Mouse (Mus musculus) frontal cortex, postnatal 36 days (tissue): ENCODE measurements around the gene Exoc6b.
"Not testable (repeated sequence)": the region's sequence is repeated elsewhere in the genome, so short reads cannot be mapped to it uniquely, and the experiment has no call there.

Experiments used
- DNase-seq, 2 experiments: peaks; one replicate each; pipeline ENCODE4 v3.0.0; 2022; ENCODE audit warnings: low spot score in 2 of 2

Exoc6b gene

DNA sequence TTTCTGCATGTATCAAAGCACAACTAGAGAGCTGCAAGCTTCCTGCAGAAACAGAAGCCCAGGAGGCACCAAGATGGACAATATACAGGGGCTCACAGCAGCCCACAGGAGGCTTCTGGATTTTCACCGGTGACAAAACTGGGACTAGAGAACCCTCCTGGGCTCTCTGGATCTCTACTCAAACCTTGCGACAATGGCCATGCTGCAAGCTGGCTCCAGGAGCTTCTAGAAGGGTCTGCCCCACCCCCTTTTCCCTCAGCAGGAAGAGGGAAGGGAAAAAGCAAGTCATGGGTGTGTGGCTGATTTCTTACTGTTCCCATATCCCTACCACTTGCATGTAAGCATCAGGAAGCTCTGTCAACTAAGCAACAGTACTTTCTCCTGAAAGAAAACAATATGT lies 437.7 kb downstream of the Exoc6b start:
- DNase-seq, result no peak

DNA sequence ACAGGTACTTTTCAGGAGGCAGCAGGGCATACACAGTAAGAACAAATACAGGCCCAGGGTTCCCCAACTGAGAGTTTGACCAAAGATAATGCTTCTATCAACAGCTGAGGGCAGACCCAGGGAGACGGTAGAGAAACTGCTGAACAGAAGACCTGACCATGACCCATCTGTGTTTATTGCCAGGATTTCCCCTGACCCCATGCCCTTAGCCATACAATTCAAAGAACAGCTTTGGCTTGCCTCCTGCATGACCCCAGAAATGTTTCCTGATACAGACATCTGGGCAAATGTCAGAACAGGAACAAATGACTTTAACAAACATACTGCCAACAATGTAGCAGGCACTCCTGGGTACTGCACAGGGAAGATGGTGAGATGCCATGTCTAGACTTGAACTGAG lies 439.0 kb downstream of the Exoc6b start:
- no peak for DNase-seq

DNA sequence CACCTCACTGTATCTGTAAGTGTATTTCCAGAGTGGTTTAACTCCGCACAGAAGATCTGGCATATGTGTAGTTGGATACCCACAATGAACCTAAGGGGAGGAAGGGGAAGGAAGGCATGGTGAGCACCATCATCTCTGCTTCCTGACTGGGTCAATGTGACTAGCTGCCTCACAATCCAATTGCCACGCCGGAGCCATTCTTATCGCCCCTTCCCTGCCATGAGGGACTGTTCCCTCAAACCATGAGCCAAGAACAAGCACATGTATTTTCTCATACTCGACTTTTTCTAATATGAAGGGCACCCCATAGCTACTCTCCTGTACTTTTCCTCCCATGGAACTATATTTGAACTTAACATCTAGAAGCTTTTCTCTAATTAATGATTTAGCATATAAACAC lies 440.5 kb downstream of the Exoc6b start:
- no peak for DNase-seq

DNA sequence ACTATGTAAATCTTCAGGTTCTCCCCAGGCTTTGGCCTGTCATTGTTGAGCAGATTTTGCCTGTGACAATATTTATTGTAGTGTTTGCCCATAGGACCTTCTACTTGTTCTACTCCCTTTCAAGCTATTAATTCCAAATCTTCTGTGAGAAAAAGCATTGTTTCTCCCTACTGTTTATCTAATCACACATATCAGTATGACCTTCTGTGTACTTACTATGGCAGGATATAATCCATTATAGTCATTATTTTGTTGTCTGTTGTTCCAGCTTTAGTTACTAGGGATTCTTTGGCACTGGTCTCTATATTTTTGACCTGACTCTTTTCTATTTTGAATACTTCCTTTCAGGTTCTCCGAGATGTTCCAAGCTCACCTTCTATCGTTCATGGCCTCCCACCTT lies 442.9 kb downstream of the Exoc6b start:
- DNase-seq, result no peak

DNA sequence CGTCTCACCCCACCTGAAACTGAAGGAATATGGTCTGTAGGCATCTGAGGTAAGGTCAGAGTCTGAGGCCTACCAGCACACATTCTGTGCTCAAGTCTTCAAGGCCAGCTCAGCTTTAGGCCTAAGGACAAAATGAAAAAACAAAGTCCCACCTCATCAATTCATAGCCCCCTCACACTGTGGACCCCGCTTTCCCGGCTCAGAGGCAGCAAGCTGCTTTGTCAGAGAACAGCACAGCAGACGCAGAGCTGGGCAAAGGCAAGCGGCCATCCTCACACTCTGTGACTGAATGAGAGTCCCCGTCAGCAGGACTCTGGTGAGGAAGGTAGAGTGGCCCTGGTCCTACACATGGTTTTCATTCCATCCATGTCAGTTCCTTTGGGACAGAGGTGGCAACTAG lies 450.1 kb downstream of the Exoc6b start:
- DNase-seq, result no peak

DNA sequence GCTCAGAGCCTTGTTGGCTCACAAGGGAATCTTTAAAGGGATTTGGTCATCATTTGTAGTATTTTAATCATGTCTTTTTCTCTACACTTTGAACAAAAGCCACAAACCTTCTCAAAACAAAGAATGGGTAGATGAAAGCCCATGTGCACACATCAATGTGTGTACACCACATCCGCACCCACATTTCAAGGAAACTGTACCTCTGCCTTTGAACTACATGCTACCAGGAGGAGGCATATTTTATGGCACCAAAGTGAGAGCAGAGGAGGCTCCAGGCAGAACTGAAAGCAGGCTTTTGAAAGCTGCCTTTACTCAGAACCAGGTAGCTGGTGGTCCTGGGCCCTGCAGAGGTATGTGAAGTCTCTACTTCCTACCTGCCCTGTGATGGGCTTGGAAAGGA lies 452.3 kb downstream of the Exoc6b start:
- no peak for DNase-seq

DNA sequence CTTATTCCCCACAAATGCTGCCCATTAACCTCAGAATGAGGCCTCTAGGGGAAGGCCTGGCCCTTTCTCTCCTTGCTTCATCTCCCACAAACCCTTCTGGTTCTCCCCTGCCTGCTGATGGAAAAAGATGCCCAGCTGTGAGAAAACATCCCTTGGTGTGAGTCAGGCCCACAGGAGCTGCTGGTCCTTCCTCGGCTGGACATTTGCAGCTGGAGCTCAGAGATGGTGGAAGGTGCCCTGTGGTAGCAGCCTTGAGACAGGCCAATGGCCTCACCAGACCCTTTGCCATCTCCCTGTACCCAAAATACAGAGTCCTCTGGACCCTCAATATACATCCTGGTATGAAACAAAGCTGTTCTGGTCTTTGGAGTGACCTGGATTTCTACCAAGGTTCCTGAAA lies 452.7 kb downstream of the Exoc6b start:
- DNase-seq, result no peak

DNA sequence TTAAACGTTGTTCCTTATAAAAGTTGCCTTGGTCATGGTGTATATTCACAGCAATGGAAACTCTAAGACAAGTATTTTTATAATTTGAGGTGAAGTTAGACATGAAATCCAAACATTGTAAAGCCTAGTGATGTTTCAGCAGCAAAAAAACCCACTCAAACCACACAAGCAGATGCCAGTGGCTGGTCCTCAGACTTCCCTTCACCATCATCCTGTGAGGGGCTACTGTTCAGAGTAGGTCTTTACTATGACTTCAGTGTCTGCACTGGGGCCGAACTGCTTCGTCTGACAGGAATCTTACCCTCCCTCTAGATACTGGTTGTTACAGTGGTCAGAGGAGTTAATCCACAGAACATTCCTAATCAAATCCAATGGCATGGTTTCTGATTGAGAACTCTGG lies 455.8 kb downstream of the Exoc6b start:
- DNase-seq, result no peak

DNA sequence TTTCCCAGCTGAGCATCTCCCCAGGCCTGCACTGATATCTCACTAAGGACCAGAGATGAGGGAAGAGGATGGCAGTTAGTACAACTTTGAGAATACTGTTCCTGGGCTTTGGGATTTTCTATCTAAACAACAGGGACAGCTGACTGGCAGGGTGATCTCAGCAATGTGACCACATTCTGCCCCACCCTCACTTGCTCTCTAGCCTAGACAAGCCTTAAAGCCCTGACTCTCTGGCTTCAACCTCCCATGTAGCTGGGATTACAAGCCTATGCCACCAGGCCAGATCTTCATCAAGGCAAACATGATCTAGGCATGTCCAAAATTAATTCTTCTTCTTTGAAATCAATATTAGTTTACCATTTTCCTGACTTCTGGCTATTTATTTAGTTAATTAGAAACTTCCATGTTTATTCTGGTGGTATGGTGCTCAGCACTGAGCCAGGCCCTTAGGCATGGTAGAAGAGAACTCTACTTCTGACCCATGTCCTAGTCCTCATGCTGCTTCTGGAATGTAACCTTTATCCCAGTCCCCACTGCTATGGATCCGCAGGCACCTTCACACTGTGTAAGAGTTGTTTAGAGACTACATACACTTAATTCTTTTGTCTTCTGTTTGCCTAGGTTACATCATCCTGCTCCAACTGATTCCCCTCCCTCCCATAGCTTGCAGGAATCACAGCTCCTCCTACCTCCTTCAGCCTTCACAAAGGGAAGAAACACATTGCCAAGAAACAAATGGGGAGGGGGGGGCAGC lies 468.0 kb downstream of the Exoc6b start:
- no peak for DNase-seq

DNA sequence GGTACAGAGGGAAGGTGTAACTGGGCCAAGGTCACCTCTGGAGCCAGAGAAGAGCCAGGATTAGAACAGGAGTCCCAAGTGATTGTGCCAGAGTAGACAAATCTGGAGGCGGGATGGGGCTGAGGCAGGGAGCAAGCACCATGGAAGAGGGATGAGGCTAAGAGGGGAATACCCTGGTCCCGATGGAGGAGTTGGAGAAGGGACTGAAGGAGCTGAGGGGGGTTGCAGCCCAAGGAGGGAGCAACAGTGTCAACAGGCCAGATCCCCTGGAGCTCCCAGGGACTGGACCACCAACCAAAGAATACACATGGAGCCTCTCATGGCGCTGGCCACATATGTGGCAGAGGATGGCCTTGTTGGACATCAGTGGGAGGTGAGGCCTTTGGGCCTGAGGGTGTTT lies 470.0 kb downstream of the Exoc6b start:
- DNase-seq, result not testable (repeated sequence)

DNA sequence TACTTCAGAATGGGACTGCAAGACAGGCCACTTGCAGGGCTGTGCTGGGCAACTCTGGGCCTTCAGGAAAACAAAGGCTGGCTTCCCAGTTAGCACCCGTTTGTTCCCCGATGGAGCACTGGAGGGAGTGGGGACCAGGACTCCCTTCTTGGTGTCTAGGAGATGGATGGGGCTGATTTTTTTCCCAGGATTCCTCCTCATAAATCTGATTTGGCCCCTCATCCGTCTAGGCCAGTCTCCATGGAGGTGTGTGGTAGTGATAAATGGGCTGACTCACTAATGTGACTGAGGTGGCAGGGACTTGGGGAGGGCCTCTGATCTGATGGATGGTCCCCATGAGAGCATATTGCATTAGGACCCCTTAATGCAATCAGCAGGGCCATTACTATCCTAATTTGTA lies 470.6 kb downstream of the Exoc6b start:
- no peak for DNase-seq

DNA sequence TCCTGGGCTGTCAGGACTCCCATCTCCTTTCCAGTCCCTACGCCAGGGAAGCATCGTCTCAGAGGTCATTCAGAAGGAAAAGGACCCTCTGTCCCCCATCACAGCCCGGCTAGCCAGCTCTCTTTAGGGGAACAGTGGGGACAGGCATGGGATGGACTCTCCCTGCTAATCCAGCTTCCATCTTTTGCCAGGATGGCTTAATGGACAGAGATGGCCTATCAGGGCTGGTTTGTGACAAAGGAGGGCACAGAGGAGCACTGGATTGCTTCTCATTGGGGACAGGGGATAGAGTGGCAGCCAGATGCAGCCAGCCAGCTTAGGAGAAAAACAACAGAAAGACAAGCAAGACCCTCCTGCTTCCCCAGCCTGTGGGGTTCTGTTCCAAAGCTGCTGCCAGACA lies 474.7 kb downstream of the Exoc6b start:
- DNase-seq, result no peak

DNA sequence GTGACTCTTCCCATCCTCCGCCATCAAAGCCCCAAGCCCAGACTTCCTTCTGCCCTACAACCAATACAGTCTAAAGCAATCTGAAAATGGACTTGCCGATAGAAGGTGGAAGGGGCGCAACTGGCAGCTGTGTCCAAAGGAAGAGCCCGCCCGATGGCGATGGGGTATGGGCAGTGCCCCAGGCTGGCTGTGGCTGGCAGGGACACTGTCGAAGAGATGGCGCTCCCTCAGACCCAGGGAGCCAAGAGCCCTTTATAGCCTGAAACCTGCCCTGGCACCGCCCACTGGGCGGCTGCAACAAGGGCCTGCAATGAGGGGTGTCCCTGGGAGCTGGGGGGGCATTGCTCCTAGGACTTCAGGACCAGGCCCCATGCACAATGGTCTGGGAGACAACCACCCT lies 475.6 kb downstream of the Exoc6b start, which contains the start of gene Cyp26b1:
Cyp26b1 (minus strand) TSS at position 216 of the 400 bp plus-strand sequence.
- no peak for DNase-seq

DNA sequence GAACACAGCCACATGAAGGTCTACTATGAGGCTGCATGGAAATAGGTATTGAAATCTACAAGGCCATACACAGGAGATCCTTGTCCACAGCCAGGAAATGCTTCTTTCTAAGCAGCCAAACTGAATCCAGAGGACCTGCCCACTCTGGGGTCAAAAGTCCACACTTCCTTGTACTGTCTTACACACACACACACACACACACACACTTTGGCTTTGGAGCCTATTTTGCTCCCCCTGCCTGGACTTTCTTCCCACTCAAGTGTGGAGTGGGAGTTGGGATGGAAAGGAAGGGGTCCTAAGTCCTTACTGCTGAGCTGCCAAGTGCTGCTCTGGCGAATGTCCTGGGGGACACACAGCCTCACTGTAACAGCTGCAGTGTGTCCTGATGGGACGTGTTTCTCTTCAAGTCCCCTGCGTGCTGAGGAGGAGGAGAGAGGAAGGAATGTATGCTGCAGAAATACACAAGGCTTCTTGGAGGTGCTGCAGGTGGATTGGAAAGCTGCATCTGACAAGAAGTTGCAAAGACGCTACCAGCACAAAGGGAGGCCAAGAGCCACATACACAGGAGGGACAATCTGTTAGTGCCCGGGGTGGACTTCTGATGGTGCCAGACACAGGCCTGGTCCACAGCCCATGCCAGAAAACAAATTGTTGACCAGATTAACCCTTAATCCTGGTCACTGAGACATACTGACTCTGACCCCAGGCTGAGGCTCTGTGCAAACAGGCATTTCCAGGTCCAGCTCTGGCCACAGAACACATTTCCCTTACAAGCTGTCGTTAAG lies 478.2 kb downstream of the Exoc6b start:
- DNase-seq, result no peak

DNA sequence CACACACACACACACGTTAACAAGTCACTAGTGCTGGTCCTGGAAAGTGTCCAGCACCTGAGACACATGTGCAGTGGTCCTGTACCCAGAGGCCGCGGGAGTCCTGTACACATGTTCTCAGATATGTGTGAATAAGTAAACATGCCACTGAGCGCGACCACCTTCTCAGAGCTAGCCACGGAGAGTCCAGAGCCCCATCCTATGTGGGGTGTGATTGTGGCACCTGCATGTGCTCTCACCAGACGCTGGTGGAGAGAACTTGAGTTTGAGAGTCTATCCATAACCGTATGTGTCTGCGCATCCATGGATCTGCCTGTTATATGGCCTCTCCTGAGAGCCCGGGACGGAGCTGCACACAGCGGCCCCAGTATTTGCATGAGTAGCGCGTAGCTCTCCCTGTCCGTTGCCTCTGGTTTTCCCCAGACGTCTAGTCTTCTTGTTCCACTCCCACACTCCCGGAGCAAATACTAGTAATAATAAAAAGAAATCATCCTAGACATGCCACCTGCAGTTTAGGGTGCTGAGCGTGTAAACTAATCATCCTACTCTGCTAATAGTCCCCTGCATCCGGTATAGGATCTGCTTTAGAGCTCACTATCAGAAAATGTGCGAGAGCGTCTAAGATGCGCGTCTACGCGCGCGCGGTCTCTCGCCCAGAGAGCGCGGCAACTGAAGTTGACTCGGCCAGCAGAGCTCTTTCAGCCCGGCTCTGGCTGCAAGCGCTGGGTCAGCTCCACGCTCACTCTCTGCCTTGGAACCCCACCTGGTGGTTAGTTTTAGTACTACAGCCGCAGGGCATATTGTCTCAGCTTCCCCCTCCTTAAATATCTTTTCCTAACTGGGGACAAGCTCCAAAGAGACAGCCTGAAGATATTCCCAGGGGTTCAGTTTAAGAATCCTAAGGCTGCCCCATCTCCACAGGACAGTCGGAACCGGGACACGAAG lies 479.3 kb downstream of the Exoc6b start:
- DNase-seq, result peak; percentile 88 to 89

DNA sequence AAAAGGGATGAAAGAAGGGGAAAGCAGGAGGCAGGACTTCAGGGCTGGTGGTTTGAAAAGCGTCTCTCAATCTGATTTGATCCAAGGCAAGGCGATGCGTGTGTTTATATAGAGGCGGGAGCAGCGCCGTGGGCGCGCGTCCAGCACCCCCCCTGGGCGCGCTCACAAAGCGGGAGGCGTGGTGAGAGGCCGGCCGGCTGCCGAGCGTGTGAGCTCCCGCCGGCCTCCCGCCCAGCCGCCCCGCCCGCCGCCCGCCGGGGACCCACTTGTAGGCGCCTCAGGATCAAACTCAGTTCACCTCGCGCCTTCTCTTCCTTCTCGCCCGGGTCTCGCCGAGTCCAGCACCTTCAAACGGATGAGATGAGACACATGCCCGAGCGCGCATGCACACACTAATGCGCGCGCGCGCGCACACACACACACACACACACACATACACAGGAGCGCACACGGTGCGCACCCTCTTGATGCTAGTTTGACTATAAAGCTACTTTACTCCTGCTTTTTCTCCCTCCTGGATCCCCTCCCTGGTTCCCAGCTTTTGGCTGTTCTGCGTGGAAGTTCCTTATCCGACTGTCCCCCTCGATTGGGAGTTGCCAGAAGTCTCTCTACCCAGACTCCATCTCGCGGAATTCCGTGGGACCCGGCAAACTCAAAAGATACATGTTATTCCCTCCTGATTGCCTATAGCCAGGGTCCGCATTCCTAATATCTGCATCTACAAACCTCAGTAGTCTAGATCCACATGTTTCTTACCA lies 480.2 kb downstream of the Exoc6b start:
- DNase-seq, result no peak

DNA sequence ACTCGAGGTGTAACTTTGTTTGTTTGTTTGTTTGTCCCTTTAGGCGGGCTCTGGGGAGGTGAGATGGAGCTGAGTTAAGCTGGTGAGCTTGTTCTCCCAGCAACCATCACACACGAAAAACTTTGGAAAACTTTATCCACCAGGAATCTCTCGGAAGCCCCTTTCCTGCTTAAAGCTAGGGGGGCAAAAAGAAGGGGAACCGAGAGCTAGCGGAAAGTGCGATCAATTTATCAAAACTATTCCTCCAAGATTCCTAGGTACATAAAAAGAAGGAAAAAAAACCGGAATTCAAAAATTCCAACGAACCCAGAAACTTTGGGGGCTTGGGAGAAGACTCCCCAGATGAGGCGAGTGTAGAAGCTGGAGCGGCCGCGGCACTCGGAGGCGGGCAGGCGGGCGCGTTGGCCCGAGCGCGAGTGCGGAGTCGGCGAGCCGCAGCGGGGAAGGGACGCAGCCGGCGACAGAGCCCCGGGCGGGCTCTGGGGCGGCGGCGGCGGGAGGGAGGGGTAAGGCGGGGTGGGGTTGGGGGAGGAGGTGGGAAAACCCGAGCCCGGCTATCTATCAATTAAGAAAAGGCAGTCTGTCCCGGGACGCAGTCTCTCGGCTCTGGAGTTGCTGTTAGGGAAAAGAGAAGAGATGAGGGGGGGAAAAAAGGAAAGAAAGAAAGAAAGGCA lies 481.0 kb downstream of the Exoc6b start:
- DNase-seq, result no peak

DNA sequence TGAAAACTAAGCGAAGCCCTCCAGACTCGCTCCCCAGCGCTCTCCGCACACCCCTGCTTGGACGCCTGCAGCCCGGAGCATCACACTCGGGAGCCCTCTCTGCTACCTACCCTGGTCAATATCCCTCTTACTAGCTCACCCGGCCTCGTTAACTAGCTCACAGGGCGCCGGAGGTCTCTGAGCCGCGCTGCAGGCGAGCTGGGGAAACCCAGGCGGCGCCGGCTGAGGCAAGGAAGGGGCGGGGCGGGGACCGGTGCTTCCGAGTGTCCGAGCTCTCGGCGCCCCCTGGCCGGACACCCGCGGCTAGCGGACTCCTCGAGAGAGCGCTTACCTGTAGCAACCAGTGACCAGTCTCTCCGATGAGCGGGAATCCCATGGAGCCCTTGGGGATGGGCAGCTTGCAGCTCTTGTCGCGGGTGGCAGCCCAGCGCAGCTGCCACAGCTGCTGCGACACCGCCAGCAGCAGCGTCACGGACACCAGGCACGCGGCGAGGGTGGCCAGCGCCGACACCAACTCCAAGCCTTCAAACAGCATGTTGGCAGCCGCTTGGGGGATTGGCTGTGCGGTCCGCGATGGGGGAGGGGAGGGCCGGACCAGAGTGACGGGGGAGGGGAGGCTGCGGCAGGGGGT lies 481.7 kb downstream of the Exoc6b start:
- DNase-seq, result no peak

DNA sequence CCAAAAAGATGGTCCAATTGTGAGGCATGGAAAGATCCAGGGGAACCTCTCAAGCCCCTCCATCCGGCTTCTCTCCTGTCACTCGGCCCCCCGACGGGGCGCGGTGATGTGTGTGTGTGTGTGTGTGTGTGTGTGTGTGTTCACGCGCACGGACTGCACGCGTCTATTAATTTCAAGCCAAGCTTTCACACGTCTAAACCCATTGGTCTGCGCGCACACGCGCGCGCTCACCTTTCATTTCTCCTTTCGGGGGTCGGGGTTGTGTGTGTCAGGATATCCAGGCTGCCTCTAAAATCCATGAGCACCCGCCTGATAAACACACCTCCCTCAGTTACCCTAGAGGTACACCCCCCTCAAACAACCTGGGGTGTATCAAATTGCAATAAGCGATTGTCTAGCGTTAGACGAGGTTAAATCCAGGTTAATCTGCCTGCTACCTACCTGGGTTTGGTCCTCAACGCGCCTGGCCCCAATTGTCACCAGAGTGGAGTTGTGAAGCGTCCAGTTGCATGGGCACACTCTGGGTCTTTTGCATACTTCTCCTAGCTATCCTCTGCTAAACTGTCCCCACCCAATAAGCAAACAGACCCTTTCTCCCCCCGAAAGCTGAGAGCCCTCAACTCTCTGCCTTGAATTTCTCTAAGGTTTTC lies 482.6 kb downstream of the Exoc6b start:
- DNase-seq, result no peak
